Mouse (Mus musculus): ENCODE results near the gene Atp8a2.
"Not testable (repeated sequence)": the region's sequence is repeated elsewhere in the genome, so short reads cannot be mapped to it uniquely, and the experiment has no call there.

The Atp8a2 gene

DNA sequence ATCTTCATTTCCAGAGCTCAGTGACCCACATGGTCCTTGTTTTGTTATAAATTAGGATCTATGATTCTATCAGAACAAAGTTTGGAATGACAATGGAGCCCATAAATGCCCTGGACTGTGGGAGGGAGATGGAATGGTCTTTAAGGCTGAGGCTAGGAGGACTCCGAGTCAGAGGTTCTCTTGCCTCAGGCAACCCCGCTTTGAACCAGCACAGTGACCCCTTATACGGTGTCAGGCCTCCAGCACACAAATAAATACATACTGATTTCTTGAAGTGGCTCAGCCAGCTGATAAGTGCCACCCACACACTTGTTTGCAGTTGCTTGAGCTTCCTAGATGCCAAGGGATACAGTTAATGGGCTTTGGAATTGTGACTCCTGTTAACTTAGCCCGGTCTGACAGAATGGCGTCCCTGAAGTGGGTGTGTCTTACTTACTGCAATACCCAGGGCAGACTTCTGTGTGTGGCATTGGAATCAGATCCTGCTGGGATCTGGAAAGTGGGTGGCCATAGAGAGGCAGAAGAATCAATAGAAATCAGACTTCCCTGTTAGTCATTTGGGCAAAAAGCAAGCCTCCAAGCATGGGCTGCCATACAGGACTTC is 563.6 kb downstream of the Atp8a2 start:
- DNase-seq, result no peak

DNA sequence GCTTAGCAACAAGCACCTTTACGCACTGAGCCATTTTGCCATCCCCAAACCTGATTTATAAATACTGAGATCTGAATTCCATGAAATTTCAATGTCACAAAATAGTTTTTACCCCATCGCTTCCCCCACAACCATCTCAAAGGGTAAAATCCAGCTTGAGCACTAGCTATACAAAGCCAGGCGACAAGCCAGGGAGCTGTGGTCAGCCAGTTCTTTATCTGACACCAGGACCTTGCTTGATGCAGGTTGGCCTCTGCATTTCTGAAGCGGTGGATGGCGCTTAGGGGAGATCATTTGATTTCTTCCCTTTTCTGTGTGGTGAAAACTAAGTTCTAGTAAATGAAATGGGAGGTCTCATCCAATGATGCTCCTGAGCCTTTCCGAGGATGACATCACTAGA is 564.9 kb downstream of the Atp8a2 start:
- no peak for DNase-seq

DNA sequence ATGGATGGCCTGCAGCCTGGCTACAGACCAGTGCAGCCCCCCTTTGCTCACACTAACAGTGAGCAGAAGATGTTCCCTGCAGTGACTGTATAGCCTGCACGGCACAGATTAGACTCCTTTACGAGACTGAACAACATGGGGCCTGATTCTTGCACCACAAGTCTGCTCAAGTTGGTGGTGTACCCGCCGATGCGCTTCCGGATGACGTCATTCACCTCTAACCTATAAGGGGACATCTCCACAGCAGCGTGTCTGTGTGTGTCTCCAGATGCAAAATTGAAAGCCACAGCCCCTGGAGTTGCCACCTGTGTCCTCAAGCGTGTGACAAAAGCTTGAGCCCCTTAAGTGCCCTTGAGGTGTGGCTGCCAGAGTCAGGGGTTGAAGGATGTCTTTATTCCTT is 566.9 kb downstream of the Atp8a2 start:
- no peak for DNase-seq

DNA sequence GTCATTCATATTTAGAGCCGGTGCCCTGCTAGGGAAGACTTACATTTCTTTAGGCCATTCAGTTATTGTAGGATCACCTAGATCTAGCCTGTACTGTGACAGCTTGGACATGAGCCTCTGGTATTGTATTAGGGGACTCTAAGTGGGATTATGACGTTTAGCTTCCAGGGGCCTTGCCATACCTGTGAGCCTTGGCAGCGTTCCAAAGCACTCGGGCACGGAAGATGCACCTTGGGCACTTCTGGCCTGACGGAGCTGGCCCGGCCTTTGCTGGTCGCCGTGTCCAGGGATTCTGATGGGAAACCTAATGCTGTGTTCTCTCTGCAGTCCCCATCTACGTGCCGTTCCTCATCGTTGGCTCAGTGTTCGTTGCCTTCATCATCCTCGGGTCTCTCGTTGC is 567.7 kb downstream of the Atp8a2 start:
- DNase-seq, result no peak

DNA sequence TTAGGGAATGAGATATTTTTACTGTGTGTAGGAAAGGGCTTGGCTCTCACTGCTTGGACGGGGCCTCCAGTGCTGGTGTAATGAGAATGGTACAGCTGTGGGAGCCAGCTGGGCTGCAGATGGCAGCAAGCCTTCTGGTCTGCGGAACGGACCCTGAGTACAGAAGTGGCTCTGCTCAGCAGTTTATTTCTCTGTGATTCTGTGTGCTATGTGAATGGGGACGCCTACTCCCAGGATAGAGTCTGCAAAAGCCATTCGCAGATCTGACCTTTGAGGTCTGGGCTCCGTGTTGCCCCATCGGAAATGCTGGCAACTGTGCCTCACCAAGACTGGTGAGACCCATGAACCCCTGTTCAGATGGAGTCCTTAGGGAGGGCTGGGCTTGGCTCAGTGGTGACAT is 569.2 kb downstream of the Atp8a2 start:
- DNase-seq, result no peak

DNA sequence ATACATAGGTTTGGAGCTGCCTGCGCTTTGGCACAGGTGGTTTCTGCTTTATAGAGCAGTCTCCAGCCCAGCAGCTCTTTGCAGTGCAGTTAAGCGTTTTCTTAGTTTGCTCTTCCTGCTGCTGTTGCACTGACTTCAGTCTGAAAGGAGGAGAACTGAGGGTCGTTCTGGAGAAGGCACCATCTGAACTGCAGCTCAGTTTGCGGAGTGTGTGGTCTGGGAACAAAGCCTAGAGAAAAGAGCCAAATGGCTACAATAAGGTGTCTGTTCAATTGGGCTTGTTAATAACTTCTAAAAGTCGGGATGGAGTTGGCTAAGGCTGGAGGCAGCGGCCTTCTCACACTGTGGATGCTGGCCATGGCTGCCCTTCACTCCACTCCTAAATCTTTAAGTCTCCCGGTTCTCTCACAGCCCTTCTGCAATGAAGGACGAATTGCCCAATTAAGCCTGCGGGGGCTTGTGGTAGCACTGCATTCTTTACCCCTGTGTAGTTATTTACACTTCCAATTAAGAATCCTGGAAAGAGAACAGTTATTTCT is 569.8 kb downstream of the Atp8a2 start:
- no peak for DNase-seq

DNA sequence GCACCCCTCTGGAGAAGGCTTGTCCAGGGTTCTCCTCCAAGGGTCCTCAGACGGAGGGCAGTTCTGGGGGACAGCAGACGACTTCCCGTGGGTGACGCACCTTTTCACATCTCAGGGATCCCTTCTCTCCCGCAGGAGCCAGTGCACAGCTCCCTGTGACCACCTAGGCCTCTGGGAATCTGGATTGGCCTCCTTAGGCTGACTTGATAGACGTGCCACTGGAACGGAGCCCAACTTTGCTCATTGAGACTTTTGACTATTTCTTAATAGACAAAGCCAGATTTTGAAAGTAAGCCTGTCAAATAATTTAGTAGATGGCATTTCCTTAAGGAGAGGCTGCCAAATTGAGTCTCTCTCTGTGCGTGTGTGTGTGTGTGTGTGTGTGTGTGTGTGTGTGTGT is 570.3 kb downstream of the Atp8a2 start:
- DNase-seq, result peak; percentile 30

DNA sequence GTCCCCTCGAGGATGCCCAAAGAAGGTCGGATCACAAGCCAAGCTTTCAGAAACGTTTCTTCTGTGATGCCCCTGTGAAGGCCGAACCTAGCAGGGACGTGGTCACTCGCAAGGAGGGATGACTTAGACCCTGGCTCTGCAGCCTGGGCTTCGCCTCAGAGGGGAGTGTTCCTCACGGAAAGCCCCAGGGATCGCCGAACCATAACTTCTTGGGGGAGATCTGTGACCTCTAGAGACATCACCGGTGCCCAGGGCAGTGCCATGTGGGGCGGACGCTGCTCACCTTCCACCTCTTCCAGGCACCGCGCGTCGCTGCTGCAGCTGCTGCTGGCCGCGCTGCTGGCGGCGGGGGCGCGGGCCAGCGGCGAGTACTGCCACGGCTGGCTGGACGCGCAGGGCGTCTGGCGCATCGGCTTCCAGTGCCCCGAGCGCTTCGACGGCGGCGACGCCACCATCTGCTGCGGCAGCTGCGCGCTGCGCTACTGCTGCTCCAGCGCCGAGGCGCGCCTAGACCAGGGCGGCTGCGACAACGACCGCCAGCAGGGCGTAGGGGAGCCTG is 571.1 kb downstream of the Atp8a2 start:
- no peak for DNase-seq

DNA sequence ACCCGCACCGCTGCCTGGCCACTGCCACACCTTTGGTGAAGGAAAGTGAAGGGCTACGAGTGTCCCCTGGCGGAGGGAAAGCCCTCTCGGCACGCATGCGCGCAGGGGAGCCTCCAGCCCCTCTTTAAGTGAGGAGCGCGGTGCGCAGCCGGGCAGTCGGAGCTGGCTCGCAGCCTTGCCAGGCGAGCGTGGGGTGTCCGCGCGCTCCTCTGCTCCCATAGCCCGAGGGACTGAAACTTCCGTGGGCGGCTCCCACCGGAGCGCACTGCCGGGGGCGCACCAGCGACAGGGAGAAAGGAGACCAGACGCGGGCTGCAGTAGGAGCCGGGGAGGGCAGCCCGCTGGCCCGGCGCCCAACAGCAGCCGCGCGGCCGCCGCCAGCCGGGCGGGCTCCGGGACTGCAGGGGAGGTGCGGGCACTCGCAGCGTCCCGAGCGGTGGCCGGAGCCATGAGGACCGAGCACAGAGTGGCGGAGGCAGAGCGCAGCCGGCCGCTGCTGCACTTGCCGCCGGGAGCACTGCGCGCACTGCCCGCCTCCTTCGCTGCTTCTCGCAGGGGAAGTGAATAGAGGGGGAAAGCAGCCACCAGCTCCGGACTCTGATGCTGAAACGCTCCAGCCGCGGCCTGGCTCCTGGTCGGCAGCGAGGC is 571.7 kb downstream of the Atp8a2 start, which contains the start of gene Shisa2:
Gene Shisa2 (plus strand): TSS at position 151 of the 648 bp plus-strand sequence.
- DNase-seq, result peak; percentile 64

DNA sequence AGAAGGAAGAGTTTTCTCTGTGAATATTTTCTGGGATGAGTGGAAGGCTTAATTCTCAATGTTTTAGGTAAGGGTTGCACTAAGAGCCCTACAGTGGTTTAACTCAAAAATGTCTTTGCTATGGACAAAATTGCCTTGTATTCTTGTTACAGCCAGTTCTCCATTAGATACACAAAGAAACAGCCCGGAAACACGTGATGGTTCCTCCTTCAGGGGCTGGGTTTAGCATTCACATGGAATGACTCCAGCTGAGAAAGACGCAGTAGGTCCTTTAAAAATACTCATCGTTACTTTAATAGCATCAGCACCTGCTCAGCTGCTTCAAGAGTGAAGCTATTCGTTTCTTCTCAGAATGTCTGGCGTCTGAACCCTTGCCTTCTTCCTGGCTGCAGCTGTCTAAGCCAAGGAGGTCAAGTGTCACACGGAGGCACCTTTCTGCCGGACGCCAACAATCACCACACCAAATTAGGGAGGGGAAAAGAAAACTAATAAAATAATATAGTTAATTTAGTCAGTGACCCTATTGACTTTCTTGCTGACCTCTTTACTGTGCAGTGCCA is 572.6 kb downstream of the Atp8a2 start:
- DNase-seq, result no peak

DNA sequence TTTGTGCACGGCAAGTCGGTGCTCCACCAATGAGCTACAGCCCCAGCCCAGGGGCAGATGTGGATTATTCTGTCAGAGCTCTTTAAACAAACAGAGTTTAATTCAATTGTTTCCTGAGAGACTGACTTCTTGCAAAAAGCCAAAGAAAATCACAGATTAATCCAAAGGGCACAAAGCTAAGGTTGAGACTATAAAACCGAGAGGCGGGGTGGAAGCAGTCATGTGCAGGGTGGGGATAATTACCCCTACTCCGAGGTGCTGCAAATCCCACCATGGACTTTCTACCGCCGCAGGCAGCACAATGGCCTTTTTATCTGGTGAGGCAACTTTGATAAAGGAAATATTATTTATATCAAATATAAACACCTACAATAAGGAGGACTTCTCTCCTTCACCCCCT is 580.2 kb downstream of the Atp8a2 start:
- DNase-seq, result no peak

DNA sequence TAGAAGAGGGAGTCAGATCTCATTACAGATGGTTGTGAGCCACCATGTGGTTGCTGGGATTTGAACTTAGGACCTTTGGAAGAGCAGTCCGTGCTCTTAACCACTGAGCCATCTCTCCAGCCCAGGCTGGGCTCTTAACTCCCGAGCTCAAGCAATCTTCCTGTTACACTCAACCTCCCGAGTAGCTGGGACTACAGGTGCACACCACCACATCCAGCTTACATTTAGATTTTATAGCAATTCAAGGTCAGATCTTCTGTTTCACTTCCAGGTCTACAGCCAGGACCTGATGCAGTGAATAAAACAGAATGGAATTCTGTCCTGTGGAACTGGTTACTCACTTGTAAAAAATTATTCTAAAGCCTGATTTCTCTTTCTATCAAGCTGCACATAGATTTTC is 582.8 kb downstream of the Atp8a2 start:
- DNase-seq, result not testable (repeated sequence)

DNA sequence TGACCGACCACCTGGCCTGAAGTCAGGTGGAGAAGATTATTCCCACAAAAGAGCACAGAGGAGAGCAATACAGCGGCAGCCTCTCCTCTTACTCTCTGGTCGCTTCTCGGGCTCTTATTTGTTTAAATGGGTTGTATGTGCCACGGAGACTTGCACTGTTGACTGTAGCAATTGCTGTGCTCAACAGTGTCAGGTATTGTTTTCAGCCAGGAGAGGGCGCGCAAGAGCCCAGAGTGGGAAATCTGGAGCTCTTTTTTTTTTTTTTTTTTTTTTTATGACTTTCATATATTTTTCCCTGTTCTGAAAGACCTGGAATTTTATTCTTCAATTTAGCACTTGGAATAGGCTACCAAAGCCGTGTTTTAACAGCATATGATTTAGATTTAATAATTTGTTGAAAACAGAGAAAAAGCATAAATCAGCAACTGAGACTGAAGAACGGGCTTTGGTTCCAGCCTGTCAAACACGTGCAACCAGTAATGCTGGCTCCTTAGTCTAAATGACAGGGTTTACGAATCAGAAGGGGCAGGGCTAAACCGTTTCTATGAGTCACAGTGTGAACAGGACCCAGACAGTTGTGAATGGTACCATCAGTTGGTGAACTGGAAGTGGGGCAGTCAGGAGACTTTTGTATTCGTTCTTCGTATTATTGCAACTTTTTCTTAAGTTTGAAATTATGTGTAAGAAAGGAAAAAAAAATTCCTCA is 583.9 kb downstream of the Atp8a2 start:
- DNase-seq, result peak; percentile 61

DNA sequence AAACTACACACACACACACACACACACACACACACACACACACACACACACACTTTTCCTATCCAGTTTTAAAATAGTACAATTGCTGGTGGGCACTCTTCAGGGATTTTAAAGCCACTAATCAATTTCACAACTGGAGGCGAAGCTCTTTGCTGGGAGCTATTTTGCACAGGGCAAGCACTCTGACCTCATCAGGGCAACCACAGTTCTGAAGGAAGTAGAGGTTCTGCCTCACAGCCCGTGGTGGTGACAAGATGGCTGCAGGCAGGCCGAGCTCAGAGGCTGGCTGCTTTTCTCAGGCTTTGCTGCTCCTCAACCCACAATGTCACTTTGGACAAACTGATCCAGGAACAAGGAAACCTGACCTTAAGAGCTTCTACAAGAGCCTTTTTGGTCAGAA is 590.0 kb downstream of the Atp8a2 start:
- no peak for DNase-seq

DNA sequence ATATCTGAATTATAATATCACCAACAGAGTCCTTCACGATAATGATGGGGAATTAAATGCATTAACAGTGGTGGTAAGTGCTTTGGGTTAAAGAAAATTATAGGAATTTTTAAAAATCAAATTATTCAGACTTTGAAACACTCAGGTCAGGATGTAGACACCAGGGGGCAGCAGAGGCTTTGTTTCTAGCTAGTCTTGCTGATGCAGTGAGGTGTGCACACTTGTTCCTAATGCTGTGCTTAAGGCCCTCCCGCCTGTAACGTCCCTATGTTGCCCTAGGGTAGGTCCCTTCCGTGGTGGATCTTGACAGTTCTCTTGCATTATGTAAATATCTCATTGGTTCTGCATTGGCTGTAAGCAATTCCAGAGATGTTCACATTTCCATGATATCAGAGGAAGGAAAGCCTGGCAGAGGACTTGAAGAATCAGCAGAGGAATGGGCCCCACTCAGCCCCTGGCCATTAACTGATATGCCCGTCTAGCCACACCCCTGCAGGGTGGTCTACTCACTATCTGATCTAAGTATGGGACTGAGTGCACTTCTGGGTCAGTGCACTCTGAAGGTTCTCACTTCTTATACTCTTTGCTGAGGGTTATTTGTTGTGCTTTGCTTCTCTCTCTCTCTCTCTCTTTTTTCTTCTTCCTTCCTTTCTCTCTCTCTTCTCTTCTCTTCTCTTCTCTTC is 591.2 kb downstream of the Atp8a2 start:
- peak; percentile 76 for DNase-seq

DNA sequence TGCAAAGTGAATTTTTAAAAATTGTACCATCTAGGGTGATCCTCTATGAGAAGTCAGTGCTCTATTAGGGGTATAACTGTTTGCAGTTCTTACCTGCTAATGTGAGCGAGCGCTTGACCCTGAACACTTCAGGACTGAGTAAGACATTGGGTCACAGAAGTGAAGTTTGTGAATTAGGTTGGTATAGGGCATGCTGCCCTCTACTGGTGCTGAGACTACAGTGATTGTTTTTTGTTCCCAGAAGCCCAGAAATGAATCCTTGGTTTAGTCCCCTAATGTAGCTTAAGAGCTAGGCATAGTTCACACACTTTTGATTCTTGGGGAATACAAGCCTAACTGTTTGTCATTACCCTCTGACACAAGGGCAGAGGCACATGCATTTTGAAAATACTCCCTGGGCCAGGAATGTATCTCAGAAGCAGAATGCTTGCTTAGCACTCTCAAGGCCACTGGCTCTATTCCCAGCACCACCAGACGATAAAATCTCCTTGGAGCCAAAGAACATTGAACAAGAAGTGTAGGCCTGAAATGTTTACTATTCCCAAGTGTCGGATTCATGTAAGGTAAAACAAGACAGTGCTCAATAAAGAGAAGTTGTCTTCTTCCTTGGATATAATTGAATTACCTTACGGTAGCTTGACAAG is 592.9 kb downstream of the Atp8a2 start:
- DNase-seq, result peak; percentile 44

DNA sequence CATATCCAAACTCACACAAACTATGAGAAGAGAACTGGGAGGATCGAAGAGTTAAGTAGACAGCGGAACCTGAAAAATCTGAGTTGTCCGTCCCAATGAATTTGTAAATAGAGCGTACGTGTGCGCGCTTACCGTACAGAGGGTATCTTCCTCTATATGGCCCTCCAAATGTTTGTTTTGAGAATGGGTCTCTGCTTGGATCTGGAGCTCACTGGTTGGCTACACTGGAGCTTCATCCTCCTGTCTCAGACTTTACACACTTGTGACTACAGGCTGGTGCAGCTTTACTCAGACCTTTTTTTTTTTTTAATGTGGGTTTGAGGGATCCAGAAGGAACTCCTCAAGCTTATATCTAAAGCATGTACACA is 598.7 kb downstream of the Atp8a2 start:
- no peak for DNase-seq

DNA sequence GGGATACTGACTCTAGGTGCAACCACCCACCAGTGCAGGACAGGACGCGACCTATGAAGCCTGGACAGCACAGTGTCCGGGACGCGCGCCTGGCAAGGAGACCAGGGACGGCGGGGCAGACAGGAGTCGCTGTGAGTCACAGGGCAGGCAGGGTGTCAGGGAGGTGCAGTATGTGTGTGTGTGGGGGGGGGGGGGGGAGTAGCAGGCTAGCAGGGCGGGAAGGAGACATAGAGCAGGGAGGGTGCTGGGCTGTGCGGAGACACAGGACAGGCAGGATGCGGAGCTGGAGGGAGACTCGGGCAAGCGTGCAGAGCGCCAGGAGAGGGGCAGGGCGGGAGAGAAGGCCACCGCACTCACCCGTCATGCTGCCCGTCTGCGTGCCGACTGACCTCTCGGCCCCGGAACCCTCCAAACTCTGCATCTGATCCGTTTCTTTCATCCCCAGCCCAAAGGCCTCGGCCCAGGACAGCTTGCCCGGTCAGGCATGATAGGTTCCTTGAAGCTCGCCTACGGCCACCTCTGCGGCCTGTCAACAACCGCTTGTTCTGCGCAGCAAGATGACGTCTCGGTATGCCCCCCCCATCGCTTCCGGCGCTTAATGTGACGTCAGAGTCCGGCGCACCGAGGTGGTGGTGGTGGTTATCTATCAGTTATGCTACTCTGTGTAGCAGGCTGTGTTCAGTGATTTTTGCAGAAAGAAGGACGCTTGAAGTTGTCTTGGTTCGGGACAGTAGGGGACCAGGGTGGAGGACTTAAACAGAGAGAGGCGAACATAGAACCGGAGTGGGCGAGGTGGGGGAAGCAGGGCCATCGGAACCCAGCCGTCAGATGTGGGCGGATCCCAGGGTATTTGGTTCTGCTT is 599.4 kb downstream of the Atp8a2 start, which contains the start of gene Cdadc1:
Gene Cdadc1 (minus strand): TSS at position 562 of the 862 bp plus-strand sequence.
- DNase-seq, result peak; percentile 97

DNA sequence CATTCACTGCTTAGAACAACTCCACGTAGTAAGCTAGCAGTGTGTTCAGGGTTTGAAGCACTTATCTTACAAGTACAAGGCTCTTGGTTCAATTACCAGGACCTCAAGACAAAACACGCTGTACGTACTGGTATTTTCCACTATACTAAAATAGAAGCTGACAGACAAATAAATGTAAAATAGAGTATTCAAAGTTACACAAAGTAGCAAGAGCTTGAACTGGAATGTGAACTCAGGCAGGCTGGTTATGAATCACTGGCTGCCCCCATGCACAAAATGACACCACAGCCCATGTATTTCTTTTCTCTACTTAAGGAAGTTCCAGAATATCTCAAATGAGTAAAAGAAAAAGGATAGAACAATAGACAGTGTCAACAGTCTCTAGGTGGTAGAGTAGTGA is 602.0 kb downstream of the Atp8a2 start:
- no peak for DNase-seq

DNA sequence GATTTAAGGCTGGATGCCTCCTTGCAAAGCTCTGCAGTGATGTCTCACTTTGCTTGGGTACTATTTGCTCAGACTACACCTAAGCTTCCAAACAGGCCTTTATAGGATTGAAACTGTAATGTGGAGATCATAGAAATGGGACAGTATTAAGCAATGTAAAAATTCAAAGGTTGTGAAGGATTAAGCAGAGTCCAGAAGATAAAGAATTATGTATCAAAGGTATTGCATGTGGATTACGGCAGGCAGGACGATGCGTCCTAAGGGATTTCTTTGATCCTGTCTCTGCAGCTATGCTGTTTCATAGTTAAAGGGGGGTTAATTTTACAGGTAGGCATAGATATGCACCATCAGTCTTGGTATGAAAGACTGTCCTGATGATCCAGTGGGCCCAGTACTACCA is 604.4 kb downstream of the Atp8a2 start:
- DNase-seq, result no peak

DNA sequence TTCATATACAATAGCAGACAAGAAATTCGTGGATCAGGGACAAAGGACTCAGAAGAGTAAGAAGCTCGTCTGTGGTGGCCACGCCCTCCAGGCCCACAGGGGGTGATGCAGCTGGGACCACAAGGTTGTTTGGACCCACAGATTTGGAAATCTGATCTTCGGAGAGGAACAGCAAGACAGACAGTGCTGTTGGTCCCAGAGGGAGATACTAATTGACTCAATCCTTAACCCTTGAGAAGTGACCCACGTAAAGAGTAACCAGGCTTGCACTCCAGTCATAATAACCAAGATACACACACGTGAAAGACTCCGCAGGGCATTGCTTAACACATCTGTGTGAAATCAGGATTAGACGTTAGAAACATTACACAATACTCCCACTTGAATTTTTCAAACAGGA is 605.1 kb downstream of the Atp8a2 start:
- DNase-seq, result no peak

All from kidney, adult 9 months (tissue).